Mouse (Mus musculus) forebrain, postnatal 0 days (tissue): ENCODE measurements around the gene Magi2. TPM values are rescaled to one million over a fixed set of nuclear protein-coding genes. Genes with fewer than 3 reads are reported as not detected.
A peak's percentile ranks its signal among the peaks of the same experiment; 100 is the strongest.

Experiments used
- ATAC-seq: fragments of 200-750 bp; cut with Nextera tagmentation; 2 replicates; pipeline ENCODE4 v1.8.0; 2017; ENCODE audit warnings: mild to moderate bottlenecking, moderate library complexity
- DNase-seq: peaks from one replicate; pipeline ENCODE4 v3.0.0-alpha.2; 2015
- H3K27ac ChIP-seq: fragments of 300-500 bp; sonication (generic); 2 replicates; pipeline ENCODE4 v1.5.1; 2014; ENCODE audit warnings: low read depth, mild to moderate bottlenecking, antibody characterized with exemption, low read length, moderate library complexity, mixed read lengths
- H3K27me3 ChIP-seq: fragments of 300-500 bp; sonication (generic); 2 replicates; pipeline ENCODE4 v1.6.1; 2014; ENCODE audit warnings: mild to moderate bottlenecking, low read length, mixed read lengths; ENCODE audit not compliant: insufficient read depth
- H3K36me3 ChIP-seq: fragments of 300-500 bp; sonication (generic); 2 replicates; pipeline ENCODE4 v1.6.1; 2014; ENCODE audit warnings: mild to moderate bottlenecking, moderate library complexity; ENCODE audit not compliant: insufficient read depth
- H3K4me1 ChIP-seq: fragments of 300-500 bp; sonication (generic); 2 replicates; pipeline ENCODE4 v1.6.1; 2014; ENCODE audit warnings: antibody characterized with exemption; ENCODE audit not compliant: insufficient read depth
- H3K4me2 ChIP-seq: fragments of 300-500 bp; sonication (generic); 2 replicates; pipeline ENCODE4 v1.6.1; 2014; ENCODE audit warnings: low read depth, mild to moderate bottlenecking, moderate library complexity
- H3K4me3 ChIP-seq: fragments of 300-500 bp; sonication (generic); 2 replicates; pipeline ENCODE4 v1.5.1; 2014; ENCODE audit warnings: low read depth, low read length, mixed read lengths
- H3K9ac ChIP-seq: fragments of 300-500 bp; sonication (generic); 2 replicates; pipeline ENCODE4 v1.6.1; 2014; ENCODE audit warnings: mild to moderate bottlenecking
- H3K9me3 ChIP-seq: fragments of 300-500 bp; sonication (generic); 2 replicates; pipeline ENCODE4 v1.6.1; 2016; ENCODE audit warnings: low read length
- CTCF ChIP-seq: sonication (generic); IDR thresholded peaks from 2 replicates; pipeline ENCODE4 v1.5.1; 2016; ENCODE audit warnings: antibody characterized with exemption, control low read depth, low read depth
- WGBS: fragments of 180-500 bp; shearing (Covaris S2); extraction: QIAGEN DNeasy Blood & Tissue Kit; methylation state at CpG from one replicate; pipeline ENCODE4 v1.1.7; 2014; 5-methylcytosine and 5-hydroxymethylcytosine counted together
- polyA plus RNA-seq: library from polyadenylated mRNA; unstranded; fragments of >200 nt; fragmentation: Nextera tagmentation; extraction: Ambion mirVana; gene quantifications from 2 replicates; pipeline ENCODE4 v1.2.1, GENCODE M21; 2015
- total RNA-seq: library from RNA; depleted of rRNA; stranded (reverse); fragments of >200 nt; gene quantifications from 2 replicates; pipeline ENCODE4 v1.2.3, GENCODE M21; 2014

Gene Magi2
- total and polyA plus RNA-seq, 2 experiments from 2014 or later, result 17.0 to 62.6 TPM

GRCm38 (mm10) chr5:20576266-20576665 is 1349.4 kb downstream of the Magi2 start:
- Histone ChIP-seq H3K9me3 (no peaks in the 10 kb centered on the region), H3K27me3 (no peaks in the 10 kb centered on the region), H3K27ac (no peak overlapping the region), H3K36me3 (peaks cover 5% of the 10 kb centered on the region; the same call in 1 of the 2 replicates), H3K4me1 (no peaks in the 10 kb centered on the region), H3K4me3 (no peak overlapping the region), H3K4me2 (no peak overlapping the region), H3K9ac (no peak overlapping the region)
- ATAC-seq (no peak), DNase-seq (no peak)
- no peak for TF ChIP-seq CTCF

- 0 out of 2 replicates have a peak, but pooled peaks have one; percentile 10 for ATAC-seq
- no peak for DNase-seq
- WGBS, result 71% methylated on average over 3 of the region's 3 CpGs
Measured at GRCm38 (mm10) chr5:20578666-20579065, 1351.8 kb downstream of the Magi2 start.

GRCm38 (mm10) chr5:20580619-20581018 is 1353.8 kb downstream of the Magi2 start:
- WGBS, result 95% methylated on average over 4 of the region's 4 CpGs
- Histone ChIP-seq H3K9me3 (no peaks in the 10 kb centered on the region), H3K9ac (no peak overlapping the region), H3K4me1 (no peaks in the 10 kb centered on the region), H3K4me3 (no peak overlapping the region), H3K27ac (no peak overlapping the region), H3K27me3 (no peaks in the 10 kb centered on the region), H3K36me3 (peaks cover 5% of the 10 kb centered on the region; the same call in 1 of the 2 replicates), H3K4me2 (no peak overlapping the region)
- no peak for ATAC-seq
- no peak for DNase-seq
- TF ChIP-seq CTCF, result no peak

More at GRCm38 (mm10) chr5:20578666-20579065, 1351.8 kb downstream of the Magi2 start:
- Histone ChIP-seq H3K4me2 (no peak overlapping the region), H3K36me3 (peaks cover 5% of the 10 kb centered on the region; the same call in 1 of the 2 replicates), H3K4me3 (no peak overlapping the region), H3K27ac (no peak overlapping the region), H3K9ac (no peak overlapping the region), H3K4me1 (no peaks in the 10 kb centered on the region), H3K27me3 (no peaks in the 10 kb centered on the region), H3K9me3 (no peaks in the 10 kb centered on the region)
- no peak for TF ChIP-seq CTCF

- no peak overlapping the region for H3K4me3 ChIP-seq
- no peak overlapping the region for H3K9ac ChIP-seq
- no peak overlapping the region for H3K27ac ChIP-seq
- no peaks in the 10 kb centered on the region for H3K4me1 ChIP-seq
- ATAC-seq (peak; percentile 84), DNase-seq (peak; percentile 56)
- 34% methylated on average over 10 of the region's 10 CpGs for WGBS
- no peaks in the 10 kb centered on the region for H3K27me3 ChIP-seq
- TF ChIP-seq CTCF, result no peak
- H3K36me3 ChIP-seq, result peaks cover 5% of the 10 kb centered on the region; the same call in 1 of the 2 replicates
- H3K4me2 ChIP-seq, result no peak overlapping the region
- no peaks in the 10 kb centered on the region for H3K9me3 ChIP-seq
Measured at GRCm38 (mm10) chr5:20582995-20583435, 1356.2 kb downstream of the Magi2 start.

GRCm38 (mm10) chr5:20583639-20584038 is 1356.8 kb downstream of the Magi2 start:
- no peak for TF ChIP-seq CTCF
- peaks cover 3% of the 10 kb centered on the region; the same call in 1 of the 2 replicates for H3K36me3 ChIP-seq
- no peak overlapping the region for H3K27ac ChIP-seq
- H3K27me3 ChIP-seq, result no peaks in the 10 kb centered on the region
- no peak overlapping the region for H3K4me3 ChIP-seq
- H3K4me2 ChIP-seq, result no peak overlapping the region
- no peak overlapping the region for H3K9ac ChIP-seq
- DNase-seq (no peak), ATAC-seq (no peak)
- no peaks in the 10 kb centered on the region for H3K4me1 ChIP-seq
- no peaks in the 10 kb centered on the region for H3K9me3 ChIP-seq
- WGBS, result 72% methylated on average over 3 of the region's 3 CpGs

GRCm38 (mm10) chr5:20584769-20585168 is 1357.9 kb downstream of the Magi2 start:
- Histone ChIP-seq H3K27ac (no peak overlapping the region), H3K27me3 (no peaks in the 10 kb centered on the region), H3K36me3 (no peaks in the 10 kb centered on the region), H3K4me2 (no peak overlapping the region), H3K9ac (no peak overlapping the region), H3K9me3 (no peaks in the 10 kb centered on the region), H3K4me3 (no peak overlapping the region), H3K4me1 (no peaks in the 10 kb centered on the region)
- DNase-seq (peak; percentile 29), ATAC-seq (peak; percentile 66; the same call in 1 of the 2 replicates)
- 57% methylated on average over 3 of the region's 3 CpGs for WGBS
- no peak for TF ChIP-seq CTCF

GRCm38 (mm10) chr5:20589731-20590130 is 1362.9 kb downstream of the Magi2 start:
- WGBS, result 82% methylated on average over 3 of the region's 3 CpGs
- no peaks in the 10 kb centered on the region for H3K4me1 ChIP-seq
- ATAC-seq, result no peak
- no peak for TF ChIP-seq CTCF
- H3K27ac ChIP-seq, result no peak overlapping the region
- no peak overlapping the region for H3K9ac ChIP-seq
- no peak overlapping the region for H3K4me2 ChIP-seq
- H3K4me3 ChIP-seq, result no peak overlapping the region
- no peak for DNase-seq
- H3K27me3 ChIP-seq, result no peaks in the 10 kb centered on the region
- no peaks in the 10 kb centered on the region for H3K36me3 ChIP-seq
- H3K9me3 ChIP-seq, result no peaks in the 10 kb centered on the region

- 92% methylated on average over 3 of the region's 3 CpGs for WGBS
- no peaks in the 10 kb centered on the region for H3K27me3 ChIP-seq
- peaks cover 7% of the 10 kb centered on the region; the same call in 1 of the 2 replicates for H3K36me3 ChIP-seq
- H3K27ac ChIP-seq, result no peak overlapping the region
- H3K9me3 ChIP-seq, result no peaks in the 10 kb centered on the region
- H3K4me1 ChIP-seq, result no peaks in the 10 kb centered on the region
- no peak for TF ChIP-seq CTCF
- no peak for ATAC-seq
- DNase-seq, result no peak
- no peak overlapping the region for H3K9ac ChIP-seq
- no peak overlapping the region for H3K4me3 ChIP-seq
- no peak overlapping the region for H3K4me2 ChIP-seq
Measured at GRCm38 (mm10) chr5:20598196-20598595, 1371.4 kb downstream of the Magi2 start.
